Mouse (Mus musculus): ENCODE measurements around the gene Kcnc4.

GRCm38 (mm10) chr3:107441306-107441705, 18.0 kb downstream of the Kcnc4 start:
- TF ChIP-seq TAL1 (IDR thresholded peaks at IDR 0.05; ENCODE audit: low read length) (no peak), GATA1 (IDR thresholded peaks at IDR 0.05; ENCODE audit: low read length) (no peak)
